Mouse (Mus musculus) embryo, embryonic 10 days (tissue): Measurements from ENCODE around the gene Shd.

ENCODE experiments used
- DNase-seq: peaks from one replicate; pipeline ENCODE4 v3.0.0-alpha.2; 2015; ENCODE audit warnings: low spot score

Gene Shd

GRCm38 (mm10) chr17:55959946-55960740 lies 10.1 kb upstream of the Shd start:
- DNase-seq, result no peak

GRCm38 (mm10) chr17:55960791-55961190 lies 9.5 kb upstream of the Shd start:
- DNase-seq, result no peak

- DNase-seq, result no peak
These were observed 8.6 kb upstream of the Shd start for GRCm38 (mm10) chr17:55961631-55962030.

GRCm38 (mm10) chr17:55963171-55963570 lies 7.1 kb upstream of the Shd start:
- no peak for DNase-seq

GRCm38 (mm10) chr17:55964496-55964895 lies 5.8 kb upstream of the Shd start:
- no peak for DNase-seq

GRCm38 (mm10) chr17:55964996-55965395 lies 5.3 kb upstream of the Shd start:
- DNase-seq, result no peak

- DNase-seq, result no peak
These were observed 3.1 kb upstream of the Shd start for GRCm38 (mm10) chr17:55967186-55967585.

- no peak for DNase-seq
These were observed 2.1 kb upstream of the Shd start for GRCm38 (mm10) chr17:55968210-55968609.

GRCm38 (mm10) chr17:55969560-55969959 lies 707 bp upstream of the Shd start:
- peak; percentile 53 for DNase-seq

- no peak for DNase-seq
These were observed 1.2 kb downstream of the Shd start for GRCm38 (mm10) chr17:55971453-55971852.

GRCm38 (mm10) chr17:55976255-55976862 lies 6.1 kb downstream of the Shd start:
- DNase-seq, result peak; percentile 79

- no peak for DNase-seq
These were observed 7.0 kb downstream of the Shd start for GRCm38 (mm10) chr17:55977301-55977700.

GRCm38 (mm10) chr17:55986030-55986961 lies 16.0 kb downstream of the Shd start, which contains the start of gene Fsd1:
Gene Fsd1, plus strand, starts transcription at chr17:55986509.
- DNase-seq, result peak; percentile 93

GRCm38 (mm10) chr17:55990278-55990898 lies 20.1 kb downstream of the Shd start:
- no peak for DNase-seq

- no peak for DNase-seq
These were observed 25.7 kb downstream of the Shd start for GRCm38 (mm10) chr17:55996007-55996406.

- peak; percentile 59 for DNase-seq
These were observed 29.7 kb downstream of the Shd start for GRCm38 (mm10) chr17:55999794-56000499.

GRCm38 (mm10) chr17:56003000-56003399 lies 32.7 kb downstream of the Shd start:
- no peak for DNase-seq

GRCm38 (mm10) chr17:56005415-56006061 lies 35.3 kb downstream of the Shd start, which contains the start of the genes Stap2 and Mpnd:
Gene Stap2, minus strand, starts transcription at chr17:56005584.
Gene Mpnd, plus strand, starts transcription at chr17:56005711.
- DNase-seq, result peak; percentile 90

- DNase-seq, result no peak
These were observed 36.7 kb downstream of the Shd start for GRCm38 (mm10) chr17:56006956-56007355.
